Mouse (Mus musculus) liver, adult 2 months (tissue): ENCODE data around the gene Pink1. TPM values are rescaled to one million over a fixed set of nuclear protein-coding genes. Genes with fewer than 3 reads are reported as not detected.

ENCODE experiments used
- DNase-seq: peaks from one replicate; pipeline ENCODE4 v3.0.0-alpha.2; 2011; ENCODE audit warnings: low read depth, low spot score; ENCODE audit errors: extremely low read depth
- H3K27ac ChIP-seq: fragments of 200-500 bp; replicated peaks from 2 replicates; pipeline ENCODE4 v1.5.1; 2012; ENCODE audit warnings: low read depth, mild to moderate bottlenecking, control low read depth, inconsistent platforms, low read length; ENCODE audit not compliant: insufficient read depth
- H3K27me3 ChIP-seq: fragments of 200-500 bp; 2 replicates; pipeline ENCODE4 v1.6.1; 2012; ENCODE audit warnings: mild to moderate bottlenecking, moderate library complexity, low read length, inconsistent platforms; ENCODE audit not compliant: control insufficient read depth, insufficient read depth
- H3K36me3 ChIP-seq: fragments of 200-500 bp; 2 replicates; pipeline ENCODE4 v1.6.1; 2012; ENCODE audit warnings: low read length, inconsistent platforms; ENCODE audit not compliant: control insufficient read depth, insufficient read depth
- H3K4me1 ChIP-seq: fragments of 200-500 bp; 2 replicates; pipeline ENCODE4 v1.6.1; 2011; ENCODE audit warnings: low read length; ENCODE audit not compliant: control insufficient read depth, insufficient read depth
- H3K4me3 ChIP-seq: fragments of 200-500 bp; 2 replicates; pipeline ENCODE4 v1.5.1; 2011; ENCODE audit warnings: low read depth, mild to moderate bottlenecking, control low read depth, low read length, moderate library complexity; ENCODE audit not compliant: insufficient read depth
- H3K79me2 ChIP-seq: fragments of 200-500 bp; 2 replicates; pipeline ENCODE4 v1.6.1; 2012; ENCODE audit warnings: inconsistent platforms, mild to moderate bottlenecking, low read length, moderate library complexity; ENCODE audit not compliant: control insufficient read depth, insufficient read depth
- H3K9ac ChIP-seq: fragments of 200-500 bp; 2 replicates; pipeline ENCODE4 v1.6.1; 2012; ENCODE audit warnings: low read depth, mild to moderate bottlenecking, control low read depth, inconsistent platforms, low read length
- CTCF ChIP-seq: fragments of 200-500 bp; IDR thresholded peaks from 2 replicates; pipeline ENCODE4 v1.5.1; 2011; ENCODE audit warnings: low read depth, low read length, control low read depth
- POLR2A ChIP-seq: fragments of 200-500 bp; IDR thresholded peaks from 2 replicates; pipeline ENCODE4 v1.6.1; 2011; ENCODE audit warnings: low read length, control low read depth; ENCODE audit not compliant: insufficient read depth; ENCODE audit errors: extremely low read depth
- WGBS: fragments of 180-500 bp; shearing (Covaris S2); methylation state at CpG from one replicate; pipeline ENCODE4 v1.1.7; 2018; 5-methylcytosine and 5-hydroxymethylcytosine counted together
- polyA plus RNA-seq: library from polyadenylated mRNA; depleted of rRNA; stranded (reverse); fragments of >200 nt; gene quantifications from 2 replicates; pipeline ENCODE4 v1.2.3, GENCODE M21; 2012
- total RNA-seq: library from RNA; depleted of rRNA; stranded (reverse); fragments of >200 nt; gene quantifications from 2 replicates; pipeline ENCODE4 v1.2.3, GENCODE M21; 2014

Pink1 gene
- total and polyA plus RNA-seq, 2 experiments = 134 to 192 TPM

GRCm38 (mm10) chr4:138303011-138303410 lies 23.1 kb downstream of the Pink1 start:
- peaks cover 8% of the 10 kb centered on the region for H3K4me1 ChIP-seq
- 96% methylated on average over 3 of the region's 3 CpGs for WGBS
- TF ChIP-seq CTCF = no peak
- TF ChIP-seq POLR2A = no peak

GRCm38 (mm10) chr4:138301271-138301780 lies 24.8 kb downstream of the Pink1 start:
- TF ChIP-seq POLR2A = no peak
- no peak for TF ChIP-seq CTCF
- Histone ChIP-seq H3K27ac (no peak overlapping the region), H3K79me2 (peaks cover 9% of the 10 kb centered on the region; the same call in 1 of the 2 replicates), H3K4me3 (no peak overlapping the region), H3K36me3 (no peaks in the 10 kb centered on the region), H3K4me1 (peaks cover 8% of the 10 kb centered on the region), H3K9ac (no peak overlapping the region), H3K27me3 (no peaks in the 10 kb centered on the region)
- 87% methylated on average over 10 of the region's 10 CpGs for WGBS
- DNase-seq = no peak

More at GRCm38 (mm10) chr4:138303011-138303410, 23.1 kb downstream of the Pink1 start:
- Histone ChIP-seq H3K9ac (no peak overlapping the region), H3K36me3 (no peaks in the 10 kb centered on the region), H3K79me2 (peaks cover 9% of the 10 kb centered on the region; the same call in 1 of the 2 replicates), H3K27ac (no peak overlapping the region), H3K27me3 (no peaks in the 10 kb centered on the region), H3K4me3 (no peak overlapping the region)
- DNase-seq = no peak

GRCm38 (mm10) chr4:138293949-138294550 lies 32.1 kb downstream of the Pink1 start:
- TF ChIP-seq CTCF (no peak), POLR2A (no peak)
- 85% methylated on average over 12 of the region's 14 CpGs for WGBS

GRCm38 (mm10) chr4:138293261-138293948 lies 32.7 kb downstream of the Pink1 start:
- Histone ChIP-seq H3K36me3 (no peaks in the 10 kb centered on the region), H3K4me1 (no peaks in the 10 kb centered on the region)
- 79% methylated on average over 18 of the region's 18 CpGs for WGBS

More at GRCm38 (mm10) chr4:138293949-138294550, 32.1 kb downstream of the Pink1 start:
- no peak overlapping the region for H3K9ac ChIP-seq
- H3K27ac ChIP-seq = no peak overlapping the region
- H3K4me1 ChIP-seq = no peaks in the 10 kb centered on the region
- H3K79me2 ChIP-seq = no peaks in the 10 kb centered on the region
- H3K36me3 ChIP-seq = no peaks in the 10 kb centered on the region
- no peaks in the 10 kb centered on the region for H3K27me3 ChIP-seq
- H3K4me3 ChIP-seq = no peak overlapping the region
- DNase-seq = no peak

GRCm38 (mm10) chr4:138292028-138292427 lies 34.1 kb downstream of the Pink1 start:
- Histone ChIP-seq H3K36me3 (no peaks in the 10 kb centered on the region), H3K4me1 (no peaks in the 10 kb centered on the region), H3K79me2 (no peaks in the 10 kb centered on the region), H3K4me3 (no peak overlapping the region), H3K9ac (no peak overlapping the region), H3K27me3 (no peaks in the 10 kb centered on the region), H3K27ac (no peak overlapping the region)
- 93% methylated on average over 13 of the region's 13 CpGs for WGBS
- TF ChIP-seq CTCF = no peak
- no peak for TF ChIP-seq POLR2A
- no peak for DNase-seq

More at GRCm38 (mm10) chr4:138293261-138293948, 32.7 kb downstream of the Pink1 start:
- no peak overlapping the region for H3K9ac ChIP-seq
- no peak for TF ChIP-seq CTCF
- TF ChIP-seq POLR2A = no peak
- H3K4me3 ChIP-seq = no peak overlapping the region
- H3K79me2 ChIP-seq = no peaks in the 10 kb centered on the region
- no peak overlapping the region for H3K27ac ChIP-seq
- DNase-seq = no peak
- no peaks in the 10 kb centered on the region for H3K27me3 ChIP-seq

GRCm38 (mm10) chr4:138288691-138289090 lies 37.4 kb downstream of the Pink1 start:
- Histone ChIP-seq H3K4me3 (no peak overlapping the region), H3K4me1 (no peaks in the 10 kb centered on the region), H3K9ac (no peak overlapping the region), H3K36me3 (no peaks in the 10 kb centered on the region), H3K27me3 (no peaks in the 10 kb centered on the region), H3K27ac (no peak overlapping the region), H3K79me2 (no peaks in the 10 kb centered on the region)
- TF ChIP-seq CTCF (no peak), POLR2A (no peak)
- WGBS = 77% methylated on average over 7 of the region's 7 CpGs
- DNase-seq = no peak
